Mouse (Mus musculus) intestine, postnatal 0 days (tissue): ENCODE data around the gene Olfr370. TPM values are rescaled to one million over a fixed set of nuclear protein-coding genes. Genes with fewer than 3 reads are reported as not detected.

Source experiments
- ATAC-seq: fragments of 200-750 bp; cut with Nextera tagmentation; 2 replicates; pipeline ENCODE4 v1.8.0; 2017; ENCODE audit warnings: mild to moderate bottlenecking, moderate TSS enrichment, moderate library complexity
- H3K27ac ChIP-seq: fragments of 300-500 bp; sonication (generic); 2 replicates; pipeline ENCODE4 v1.5.1; 2014; ENCODE audit warnings: mild to moderate bottlenecking, low read depth, low read length, moderate library complexity
- H3K27me3 ChIP-seq: fragments of 300-500 bp; sonication (generic); replicated peaks from 2 replicates; pipeline ENCODE4 v1.6.1; 2014; ENCODE audit warnings: low read length, mixed read lengths; ENCODE audit not compliant: control insufficient read depth, insufficient read depth
- H3K36me3 ChIP-seq: fragments of 300-500 bp; sonication (generic); 2 replicates; pipeline ENCODE4 v1.6.1; 2014; ENCODE audit warnings: mild to moderate bottlenecking, moderate library complexity; ENCODE audit not compliant: control insufficient read depth, insufficient read depth
- H3K4me1 ChIP-seq: fragments of 300-500 bp; sonication (generic); replicated peaks from 2 replicates; pipeline ENCODE4 v1.6.1; 2014; ENCODE audit warnings: antibody characterized with exemption, low read length, mixed read lengths; ENCODE audit not compliant: control insufficient read depth, insufficient read depth
- H3K4me2 ChIP-seq: fragments of 300-500 bp; sonication (generic); replicated peaks from 2 replicates; pipeline ENCODE4 v1.6.1; 2014; ENCODE audit warnings: low read depth, mild to moderate bottlenecking, moderate library complexity
- H3K4me3 ChIP-seq: fragments of 300-500 bp; sonication (generic); 2 replicates; pipeline ENCODE4 v1.5.1; 2014; ENCODE audit warnings: low read depth, low read length
- H3K9ac ChIP-seq: fragments of 300-500 bp; sonication (generic); 2 replicates; pipeline ENCODE4 v1.6.1; 2014; ENCODE audit warnings: mild to moderate bottlenecking, low read depth, low read length
- H3K9me3 ChIP-seq: fragments of 300-500 bp; sonication (generic); 2 replicates; pipeline ENCODE4 v1.6.1; 2016; ENCODE audit warnings: mixed run types; ENCODE audit not compliant: control insufficient read depth
- CTCF ChIP-seq: sonication (generic); IDR thresholded peaks from 2 replicates; pipeline ENCODE4 v1.5.1; 2016; ENCODE audit warnings: low read depth, mild to moderate bottlenecking, control low read depth, antibody characterized with exemption, moderate library complexity
- WGBS: fragments of 180-500 bp; shearing (Covaris S2); extraction: QIAGEN DNeasy Blood & Tissue Kit; methylation state at CpG from one replicate; pipeline ENCODE4 v1.1.7; 2014; 5-methylcytosine and 5-hydroxymethylcytosine counted together
- polyA plus RNA-seq: library from polyadenylated mRNA; unstranded; fragments of >200 nt; fragmentation: Nextera tagmentation; extraction: Ambion mirVana; gene quantifications from 2 replicates; pipeline ENCODE4 v1.2.1, GENCODE M21; 2015

Olfr370 gene
- polyA plus RNA-seq, 1 experiment from 2014 or later: not detected

DNA sequence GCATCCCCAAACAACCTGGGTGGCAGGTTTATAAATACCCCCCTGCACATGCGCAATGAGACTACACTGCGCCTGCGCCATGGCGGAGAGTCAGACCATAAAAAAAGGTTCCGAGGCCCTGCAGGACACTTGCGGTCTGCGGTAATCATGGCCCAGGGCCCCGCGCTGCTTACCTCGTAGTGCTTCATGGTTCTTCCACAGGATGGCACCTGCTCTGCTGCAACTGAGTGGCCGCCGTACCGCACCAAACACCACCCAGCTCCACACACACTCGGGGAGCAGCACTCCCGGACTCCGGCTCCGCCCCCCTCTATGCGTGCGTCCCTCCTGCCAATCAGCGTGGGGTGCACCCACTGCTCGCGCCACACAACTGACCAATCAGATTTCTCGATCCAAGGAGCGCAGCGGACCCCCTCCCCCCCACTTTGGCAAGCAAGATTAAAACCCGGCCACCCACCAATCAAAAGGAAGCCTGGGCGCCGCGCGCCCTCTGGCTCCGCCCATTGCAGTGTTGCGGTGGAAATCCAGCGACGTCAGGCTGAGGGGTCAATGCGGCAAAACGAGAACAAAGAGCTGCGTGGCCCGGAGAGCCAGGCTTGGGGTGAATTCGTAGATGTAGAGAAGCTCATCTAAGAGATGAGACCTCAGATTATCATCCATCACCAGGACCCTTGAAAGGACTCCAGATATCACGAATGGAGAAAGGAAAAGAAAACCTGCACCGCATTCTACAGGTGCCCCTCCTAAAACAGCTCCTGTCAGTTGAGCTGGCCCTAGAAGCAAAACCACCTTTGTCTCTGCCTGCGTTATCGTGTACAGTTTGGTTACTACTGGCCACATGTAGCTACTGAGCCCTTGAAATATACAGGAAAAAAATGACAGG lies 58.8 kb downstream of the Olfr370 start:
- peak; percentile 96 for ATAC-seq
- H3K4me2 ChIP-seq: peak overlapping the region; percentile 84
- peak overlapping the region; percentile 69 for H3K9ac ChIP-seq
- no peaks in the 10 kb centered on the region for H3K27me3 ChIP-seq
- H3K4me3 ChIP-seq: peak overlapping the region; percentile 75
- H3K27ac ChIP-seq: peak overlapping the region; percentile 57
- TF ChIP-seq CTCF: 0 out of 2 replicates have a peak, but pooled peaks have one; percentile 15
- under 1% methylated on average over 43 of the region's 43 CpGs for WGBS
- no peaks in the 10 kb centered on the region for H3K36me3 ChIP-seq
- H3K9me3 ChIP-seq: no peaks in the 10 kb centered on the region
- H3K4me1 ChIP-seq: 0 out of 2 replicates have a peak, but pooled peaks cover 5% of the 10 kb centered on the region

Other genes starting within 250 kb of the Olfr370 start
- gene Ucp1, start 245.4 kb upstream of the Olfr370 start, polyA plus RNA-seq: not detected in 2 replicates
- 5.6 and 6.3 TPM in 2 replicates for gene Elmod2, start 203.3 kb upstream of the Olfr370 start, polyA plus RNA-seq
- not detected in 2 replicates for gene Mgat4d, start 187.3 kb upstream of the Olfr370 start, polyA plus RNA-seq
- gene Clgn, start 145.9 kb upstream of the Olfr370 start, polyA plus RNA-seq: 0.13 and 0.18 TPM in 2 replicates
- 90.6 and 97.8 TPM in 2 replicates for gene Scoc, start 77.4 kb upstream of the Olfr370 start, polyA plus RNA-seq
- gene Ndufb7, start 30.9 kb downstream of the Olfr370 start, polyA plus RNA-seq: 579 and 585 TPM in 2 replicates
- gene Tecr, start 72.2 kb downstream of the Olfr370 start, polyA plus RNA-seq: 317 and 320 TPM in 2 replicates
- gene Dnajb1, start 72.4 kb downstream of the Olfr370 start, polyA plus RNA-seq: 26.1 and 28.8 TPM in 2 replicates
- 76.1 and 79.3 TPM in 2 replicates for gene Gipc1, start 116.9 kb downstream of the Olfr370 start, polyA plus RNA-seq
- gene Ptger1, start 130.9 kb downstream of the Olfr370 start, polyA plus RNA-seq: 1.1 and 1.2 TPM in 2 replicates
- gene Pkn1, start 163.4 kb downstream of the Olfr370 start, polyA plus RNA-seq: 37.0 and 40.2 TPM in 2 replicates
- 69.8 and 75.5 TPM in 2 replicates for gene Ddx39, start 179.4 kb downstream of the Olfr370 start, polyA plus RNA-seq
- 17.2 and 17.6 TPM in 2 replicates for gene Adgre5, start 205.5 kb downstream of the Olfr370 start, polyA plus RNA-seq